Comparison of ENCODE assay signal across 8 mouse cellular contexts in the genomic region with DNA sequence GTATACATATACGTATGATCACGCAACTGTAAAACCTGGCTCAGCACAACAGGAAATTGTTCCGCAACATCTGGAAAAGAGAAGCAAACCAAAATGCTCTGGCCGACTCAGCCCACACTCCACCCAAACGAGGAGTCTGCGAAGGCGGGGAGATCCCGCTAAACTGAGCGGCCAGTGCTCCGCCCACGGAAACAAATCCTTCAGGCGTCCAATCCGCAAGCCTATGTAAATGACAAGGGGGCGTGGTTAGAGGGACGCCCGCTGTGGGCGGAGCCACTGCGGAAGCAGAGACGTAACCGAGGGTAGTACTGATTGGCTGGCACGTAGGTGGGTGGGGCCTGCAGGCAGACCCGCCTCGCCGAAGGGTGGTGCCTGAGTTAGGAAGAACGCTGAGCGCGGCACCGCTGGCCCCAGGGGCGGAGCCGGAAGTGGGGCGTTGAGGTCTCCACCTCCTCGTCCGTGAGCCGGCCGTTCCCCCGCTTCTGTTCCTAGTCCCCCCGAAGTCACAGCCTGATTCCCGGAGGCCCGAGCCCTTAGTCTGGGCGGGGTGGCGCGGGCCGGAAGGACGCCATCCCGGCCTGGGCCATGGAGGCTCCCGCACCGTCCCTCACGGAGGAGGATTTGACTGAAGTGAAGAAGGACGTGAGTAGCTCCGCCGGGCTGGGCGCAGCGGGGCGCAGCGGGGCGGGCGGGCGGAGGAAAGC. TPM values are rescaled to one million over a fixed set of nuclear protein-coding genes. Genes with fewer than 3 reads are reported as not detected.
DNase-seq lines count a peak whose midpoint lies in the region; ATAC-seq and TF ChIP-seq lines count a peak whose summit lies in the region.

No protein-coding gene starts in this region.

- H3K4me3 ChIP-seq in heart, embryonic 12.5 days = peak overlapping the region; percentile 99
- peak overlapping the region; percentile 91 for H3K4me3 ChIP-seq in kidney, postnatal 0 days (replicated peaks; ENCODE audit: low read depth, low read length)
- peak overlapping the region; percentile 71 for H3K4me3 ChIP-seq in liver, embryonic 11.5 days (ENCODE audit: low read depth, low read length)
- H3K4me3 ChIP-seq in stomach, embryonic 14.5 days (ENCODE audit: low read depth, low read length) = peak overlapping the region; percentile 86

- ATAC-seq in erythroid progenitor cell, adult 5-6 weeks (replicated peaks; ENCODE audit: low FRiP score, poor library complexity, severe bottlenecking) = peak; percentile 96
- ATAC-seq in heart, embryonic 12.5 days (ENCODE audit: insufficient number of reproducible peaks, low FRiP score) = peak; percentile 100
- ATAC-seq in kidney, postnatal 0 days (replicated peaks; ENCODE audit: low FRiP score, low read depth) = peak; percentile 100
- ATAC-seq in liver, embryonic 11.5 days (replicated peaks; ENCODE audit: low FRiP score) = peak; percentile 99
- ATAC-seq in stomach, embryonic 14.5 days (ENCODE audit: insufficient number of reproducible peaks, insufficient read depth, low FRiP score, low read depth) = peak; percentile 100

- peaks cover 25% of the 10 kb centered on the region for H3K4me1 ChIP-seq in heart, embryonic 12.5 days (replicated peaks)
- H3K4me1 ChIP-seq in kidney, postnatal 0 days (replicated peaks; ENCODE audit: insufficient read depth, low read length) = peaks cover 10% of the 10 kb centered on the region; the same call in 1 of the 2 replicates
- peaks cover 19% of the 10 kb centered on the region for H3K4me1 ChIP-seq in liver, embryonic 11.5 days (replicated peaks; ENCODE audit: control insufficient read depth, insufficient read depth, low read length)
- peaks cover 18% of the 10 kb centered on the region for H3K4me1 ChIP-seq in stomach, embryonic 14.5 days (ENCODE audit: control insufficient read depth, insufficient read depth, low read length)

- H3K9me3 ChIP-seq in heart, embryonic 12.5 days (replicated peaks) = no peaks in the 10 kb centered on the region
- no peaks in the 10 kb centered on the region for H3K9me3 ChIP-seq in kidney, postnatal 0 days (replicated peaks; ENCODE audit: low read length)
- H3K9me3 ChIP-seq in liver, embryonic 11.5 days (ENCODE audit: control insufficient read depth, low read length) = no peaks in the 10 kb centered on the region
- no peaks in the 10 kb centered on the region for H3K9me3 ChIP-seq in stomach, embryonic 14.5 days (ENCODE audit: control insufficient read depth, low read depth, low read length)

- TF ChIP-seq CTCF in kidney, postnatal 0 days (IDR thresholded peaks at IDR 0.05; ENCODE audit: low read depth) = 0 out of 2 replicates have a peak, but pooled peaks have one; percentile 15

- peak overlapping the region; percentile 98 for H3K9ac ChIP-seq in heart, embryonic 12.5 days
- H3K9ac ChIP-seq in kidney, postnatal 0 days (ENCODE audit: low read depth, low read length) = peak overlapping the region; percentile 94
- H3K9ac ChIP-seq in liver, embryonic 11.5 days (ENCODE audit: low read depth, low read length) = peak overlapping the region; percentile 69
- H3K9ac ChIP-seq in stomach, embryonic 14.5 days (replicated peaks; ENCODE audit: low read depth, low read length) = peak overlapping the region; percentile 84

- DNase-seq in CD4-positive helper T cell, adult 2 months (ENCODE audit: low read depth, low spot score) = peak; percentile 100
- peak; percentile 98 for DNase-seq in brain, embryonic 18.5 days (ENCODE audit: low read depth, low spot score)
- DNase-seq in kidney, postnatal 0 days (ENCODE audit: low spot score) = peak; percentile 100
- peak; percentile 98 for DNase-seq in liver, embryonic 11.5 days (ENCODE audit: low spot score)
- DNase-seq in naive thymus-derived CD4-positive, alpha-beta T cell, adult 2 months (ENCODE audit: low read depth) = peak; percentile 100

- peak overlapping the region; percentile 92 for H3K27ac ChIP-seq in heart, embryonic 12.5 days (ENCODE audit: poor library complexity, severe bottlenecking)
- H3K27ac ChIP-seq in kidney, postnatal 0 days = peak overlapping the region; percentile 98
- peak overlapping the region; percentile 77 for H3K27ac ChIP-seq in liver, embryonic 11.5 days (ENCODE audit: low read depth, low read length)
- peak overlapping the region; percentile 96 for H3K27ac ChIP-seq in stomach, embryonic 14.5 days (ENCODE audit: low read length)

- H3K4me2 ChIP-seq in heart, embryonic 12.5 days = peak overlapping the region; percentile 77
- peak overlapping the region; percentile 59 for H3K4me2 ChIP-seq in kidney, postnatal 0 days (ENCODE audit: low read length)
- peak overlapping the region; percentile 75 for H3K4me2 ChIP-seq in liver, embryonic 11.5 days
- peak overlapping the region; percentile 69 for H3K4me2 ChIP-seq in stomach, embryonic 14.5 days (replicated peaks; ENCODE audit: low read depth, low read length)

- H3K27me3 ChIP-seq in heart, embryonic 12.5 days (replicated peaks) = no peaks in the 10 kb centered on the region
- H3K27me3 ChIP-seq in kidney, postnatal 0 days (ENCODE audit: insufficient read depth, low read length) = no peaks in the 10 kb centered on the region
- no peaks in the 10 kb centered on the region for H3K27me3 ChIP-seq in liver, embryonic 11.5 days (replicated peaks; ENCODE audit: control insufficient read depth, insufficient read depth, low read length)
- H3K27me3 ChIP-seq in stomach, embryonic 14.5 days (ENCODE audit: control insufficient read depth, insufficient read depth, low read length) = no peaks in the 10 kb centered on the region

- H3K36me3 ChIP-seq in heart, embryonic 12.5 days = peaks cover 9% of the 10 kb centered on the region
- peaks cover 8% of the 10 kb centered on the region; the same call in 1 of the 2 replicates for H3K36me3 ChIP-seq in kidney, postnatal 0 days (ENCODE audit: insufficient read depth, low read length)
- no peaks in the 10 kb centered on the region for H3K36me3 ChIP-seq in liver, embryonic 11.5 days (ENCODE audit: control insufficient read depth, insufficient read depth, low read length)
- H3K36me3 ChIP-seq in stomach, embryonic 14.5 days (ENCODE audit: control insufficient read depth, insufficient read depth, low read length) = peaks cover 9% of the 10 kb centered on the region; the same call in 1 of the 2 replicates

- under 1% methylated on average over 58 of the region's 58 CpGs for WGBS in heart, embryonic 12.5 days
- 1% methylated on average over 58 of the region's 58 CpGs for WGBS in kidney, postnatal 0 days
- WGBS in liver, embryonic 11.5 days = under 1% methylated on average over 58 of the region's 58 CpGs
- under 1% methylated on average over 55 of the region's 58 CpGs for WGBS in stomach, embryonic 14.5 days

RNA-seq across cellular contexts. Expression of a gene that starts 1.4 kb away (rescaled TPM):
- total RNA-seq in erythroid progenitor cell, adult 5-6 weeks (2015; ENCODE audit: low replicate concordance) = 13.4 and 31.7 TPM in 2 replicates
- total RNA-seq in erythroid progenitor cell, adult 5-6 weeks (2017; ENCODE audit: low replicate concordance) = 9.5 and 26.3 TPM in 2 replicates
- 42.9 and 43.1 TPM in 2 replicates for polyA plus RNA-seq in heart, embryonic 12.5 days (2016; fragmentation: Nextera tagmentation; extraction: Ambion mirVana)
- 57.7 and 62.2 TPM in 2 replicates for polyA plus RNA-seq in kidney, postnatal 0 days (2015; fragmentation: Nextera tagmentation; extraction: Ambion mirVana)
- polyA plus RNA-seq in liver, embryonic 11.5 days (2014; fragmentation: Nextera tagmentation; extraction: Ambion mirVana) = 36.5 and 39.1 TPM in 2 replicates
- polyA plus RNA-seq in stomach, embryonic 14.5 days (2014; fragmentation: Nextera tagmentation; extraction: Ambion mirVana) = 50.0 and 55.6 TPM in 2 replicates

RNA-seq across cellular contexts. Expression of a gene that starts 13.8 kb away (rescaled TPM):
- 27.0 and 27.7 TPM in 2 replicates for total RNA-seq in erythroid progenitor cell, adult 5-6 weeks (2015; ENCODE audit: low replicate concordance)
- total RNA-seq in erythroid progenitor cell, adult 5-6 weeks (2017; ENCODE audit: low replicate concordance) = 11.3 and 14.4 TPM in 2 replicates
- 46.6 and 47.2 TPM in 2 replicates for polyA plus RNA-seq in heart, embryonic 12.5 days (2016; fragmentation: Nextera tagmentation; extraction: Ambion mirVana)
- 43.1 and 48.2 TPM in 2 replicates for polyA plus RNA-seq in kidney, postnatal 0 days (2015; fragmentation: Nextera tagmentation; extraction: Ambion mirVana)
- 37.4 and 39.6 TPM in 2 replicates for polyA plus RNA-seq in liver, embryonic 11.5 days (2014; fragmentation: Nextera tagmentation; extraction: Ambion mirVana)
- 41.5 and 45.1 TPM in 2 replicates for polyA plus RNA-seq in stomach, embryonic 14.5 days (2014; fragmentation: Nextera tagmentation; extraction: Ambion mirVana)

Comparison
In these comparisons a context has a peak if more than half of its experiments do, and no peak if none do; other contexts are left out.
1. Peak in every context shown above with its lines: DNase-seq, ATAC-seq, H3K4me3 ChIP-seq and H3K27ac ChIP-seq.